ENCODE assay signal across 1 mouse cellular context in the genomic region with DNA sequence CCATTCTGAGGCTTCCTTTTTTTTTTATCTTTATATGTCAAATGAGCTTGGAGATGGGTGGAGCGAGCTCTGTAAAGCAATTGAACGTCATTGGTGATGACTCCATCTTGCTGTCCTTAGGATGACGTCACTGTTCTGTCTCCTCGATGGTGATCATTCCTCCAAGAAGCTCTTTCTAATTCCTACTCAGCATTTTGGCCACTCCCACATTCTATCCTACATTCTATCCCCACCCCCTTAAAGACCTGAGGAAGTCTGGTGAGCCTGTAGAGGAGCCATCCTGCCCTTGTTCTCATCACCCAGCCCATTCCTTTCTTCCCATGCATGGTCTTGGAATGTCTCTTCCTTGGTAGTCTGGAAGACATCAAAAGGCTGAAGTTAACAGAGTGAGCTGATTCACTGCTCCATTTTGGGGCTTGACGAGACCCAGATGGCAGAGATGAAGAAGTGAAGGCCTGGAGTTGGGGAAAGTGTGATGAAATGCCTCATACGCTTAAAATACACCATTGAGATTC.
A peak's percentile ranks its signal among the peaks of the same experiment; 100 is the strongest.
TF ChIP-seq lines count a peak whose summit lies in the region.

No protein-coding gene starts in this region.

TF ChIP-seq in ES-E14, 5 proteins besides CTCF, POLR2A, EP300 and RAD21:
- TF ChIP-seq ZNF384 (IDR thresholded peaks at IDR 0.05; ENCODE audit: low read depth, low read length) (no peak), MAFK (IDR thresholded peaks at IDR 0.05; ENCODE audit: insufficient read depth, low read depth, low read length) (peak; percentile 50)
TF ChIP-seq in ES-E14: peak in this region for 1.
